Mouse (Mus musculus): Measurements from ENCODE around the gene R3hdm1.

- TF ChIP-seq POLR2A (IDR thresholded peaks at IDR 0.05; ENCODE audit: insufficient read length, low read depth) (no peak), MYOG (IDR thresholded peaks at IDR 0.05; ENCODE audit: control insufficient read depth in 1 of 3, insufficient read depth in 1 of 3, insufficient read length in 2 of 3, low read depth in 2 of 3) (no peak), TCF12 (IDR thresholded peaks at IDR 0.05; ENCODE audit: insufficient read depth, poor library complexity, severe bottlenecking) (no peak), E2F4 (IDR thresholded peaks at IDR 0.05; ENCODE audit: insufficient read depth) (no peak), MAX (IDR thresholded peaks at IDR 0.05; ENCODE audit: low read depth) (no peak), USF1 (IDR thresholded peaks at IDR 0.05; ENCODE audit: low read depth) (no peak), SRF (IDR thresholded peaks at IDR 0.05; ENCODE audit: control insufficient read depth, insufficient read length, low read depth) (no peak), POLR2AphosphoS2 (IDR thresholded peaks at IDR 0.05; ENCODE audit: insufficient read length, low read depth) (no peak), CEBPB (IDR thresholded peaks at IDR 0.05; ENCODE audit: insufficient read depth, poor library complexity, severe bottlenecking) (no peak), MYOD1 (IDR thresholded peaks at IDR 0.05; ENCODE audit: control insufficient read depth in 1 of 3, insufficient read length in 2 of 3, low read depth in 2 of 3) (no peak)
Observed at GRCm38 (mm10) chr1:128073051-128073450, 30.1 kb upstream of the R3hdm1 start.

All from myocyte (in vitro differentiated cells).